Mouse (Mus musculus) stomach, embryonic 14.5 days (tissue): ENCODE results near the gene Gm17584. TPM values are rescaled to one million over a fixed set of nuclear protein-coding genes. Genes with fewer than 3 reads are reported as not detected.
"Not testable (repeated sequence)": the region's sequence is repeated elsewhere in the genome, so short reads cannot be mapped to it uniquely, and the experiment has no call there.

Experiments used
- ATAC-seq: fragments of 200-750 bp; cut with Nextera tagmentation; 2 replicates; pipeline ENCODE4 v1.8.0; 2017; ENCODE audit warnings: low read depth, moderate TSS enrichment; ENCODE audit not compliant: insufficient number of reproducible peaks, insufficient read depth, low FRiP score
- H3K27ac ChIP-seq: fragments of 300-500 bp; sonication (generic); 2 replicates; pipeline ENCODE4 v1.5.1; 2014; ENCODE audit warnings: mild to moderate bottlenecking, low read length, moderate library complexity, mixed read lengths
- H3K27me3 ChIP-seq: fragments of 300-500 bp; sonication (generic); 2 replicates; pipeline ENCODE4 v1.6.1; 2014; ENCODE audit warnings: low read length, control low read depth, mixed read lengths; ENCODE audit not compliant: control insufficient read depth, insufficient read depth
- H3K36me3 ChIP-seq: fragments of 300-500 bp; sonication (generic); 2 replicates; pipeline ENCODE4 v1.6.1; 2014; ENCODE audit warnings: mild to moderate bottlenecking, control low read depth, low read length, moderate library complexity, mixed read lengths; ENCODE audit not compliant: control insufficient read depth, insufficient read depth
- H3K4me1 ChIP-seq: fragments of 300-500 bp; sonication (generic); 2 replicates; pipeline ENCODE4 v1.6.1; 2014; ENCODE audit warnings: low read length, control low read depth, mixed read lengths; ENCODE audit not compliant: control insufficient read depth, insufficient read depth
- H3K4me2 ChIP-seq: fragments of 300-500 bp; sonication (generic); replicated peaks from 2 replicates; pipeline ENCODE4 v1.6.1; 2014; ENCODE audit warnings: low read depth, low read length, control low read depth
- H3K4me3 ChIP-seq: fragments of 300-500 bp; sonication (generic); 2 replicates; pipeline ENCODE4 v1.5.1; 2014; ENCODE audit warnings: low read depth, low read length, control low read depth
- H3K9ac ChIP-seq: fragments of 300-500 bp; sonication (generic); replicated peaks from 2 replicates; pipeline ENCODE4 v1.6.1; 2014; ENCODE audit warnings: low read depth, mild to moderate bottlenecking, control low read depth, low read length, moderate library complexity, mixed read lengths
- H3K9me3 ChIP-seq: fragments of 300-500 bp; sonication (generic); 2 replicates; pipeline ENCODE4 v1.6.1; 2016; ENCODE audit warnings: low read depth, low read length, control low read depth; ENCODE audit not compliant: control insufficient read depth
- WGBS: fragments of 180-500 bp; shearing (Covaris S2); extraction: QIAGEN DNeasy Blood & Tissue Kit; methylation state at CpG from one replicate; pipeline ENCODE4 v1.1.7; 2014; 5-methylcytosine and 5-hydroxymethylcytosine counted together
- polyA plus RNA-seq: library from polyadenylated mRNA; unstranded; fragments of >200 nt; fragmentation: Nextera tagmentation; extraction: Ambion mirVana; gene quantifications from 2 replicates; pipeline ENCODE4 v1.2.1, GENCODE M21; 2014

The Gm17584 gene
- not detected in 2 replicates for polyA plus RNA-seq

GRCm38 (mm10) chrX:124500263-124500662, at the start of gene Gm17584:
Gene Gm17584, plus strand, starts transcription at chrX:124500563.
- not testable (repeated sequence) for H3K9me3 ChIP-seq, ATAC-seq, H3K4me1 ChIP-seq, H3K4me2 ChIP-seq, H3K9ac ChIP-seq, H3K27ac ChIP-seq, H3K27me3 ChIP-seq, H3K4me3 ChIP-seq, H3K36me3 ChIP-seq
- WGBS: no CpG with 5 or more reads among the region's 4 CpGs

Other genes with a start within 250 kb of the Gm17584 start
- gene Gm17469, start 129.3 kb downstream of the Gm17584 start, polyA plus RNA-seq: not detected in 2 replicates